Mouse (Mus musculus) brain, embryonic 14.5 days (tissue): Measurements from ENCODE around the gene 1500011B03Rik. TPM values are rescaled to one million over a fixed set of nuclear protein-coding genes. Genes with fewer than 3 reads are reported as not detected.
A peak's percentile ranks its signal among the peaks of the same experiment; 100 is the strongest.

ENCODE experiments used
- DNase-seq: peaks from one replicate; pipeline ENCODE4 v3.0.0-alpha.2; 2011; ENCODE audit warnings: low read depth
- CTCF ChIP-seq: fragments of 200-500 bp; IDR thresholded peaks from 2 replicates; pipeline ENCODE4 v1.5.1; 2012; ENCODE audit warnings: inconsistent platforms, mild to moderate bottlenecking, moderate library complexity, borderline replicate concordance; ENCODE audit not compliant: insufficient read depth, insufficient read length; ENCODE audit errors: extremely low read depth
- POLR2A ChIP-seq: fragments of 200-500 bp; IDR thresholded peaks from 2 replicates; pipeline ENCODE4 v1.6.1; 2012; ENCODE audit warnings: mild to moderate bottlenecking, inconsistent platforms, borderline replicate concordance; ENCODE audit not compliant: poor library complexity, insufficient read depth, insufficient read length, severe bottlenecking; ENCODE audit errors: extremely low read depth
- polyA plus RNA-seq: library from polyadenylated mRNA; depleted of rRNA; stranded (reverse); fragments of >200 nt; gene quantifications from 2 replicates; pipeline ENCODE4 v1.2.3, GENCODE M21; 2012

The 1500011B03Rik gene
- polyA plus RNA-seq, 1 experiment = 204 TPM

DNA sequence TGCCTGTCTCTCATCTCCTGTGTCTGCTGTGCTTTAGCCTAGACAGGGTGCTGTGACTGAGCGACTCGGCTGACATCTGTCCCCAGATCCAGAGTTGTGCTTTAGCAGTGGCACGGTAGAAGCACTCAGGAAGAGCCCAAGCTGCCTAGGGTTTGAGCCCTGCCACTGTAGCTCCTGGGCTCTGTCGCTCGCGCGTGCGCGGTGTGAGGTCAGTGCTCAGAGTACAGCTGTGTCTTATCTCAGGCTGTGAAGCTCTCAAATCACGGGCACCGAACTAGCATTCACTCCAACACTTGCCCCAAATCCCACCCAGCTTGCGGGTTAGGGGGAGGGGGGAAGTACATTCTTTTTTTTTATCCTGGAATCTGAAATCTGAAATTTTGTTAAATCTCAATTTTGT, 13.6 kb upstream of the 1500011B03Rik start:
- no peak for DNase-seq
- TF ChIP-seq CTCF (no peak), POLR2A (no peak)

DNA sequence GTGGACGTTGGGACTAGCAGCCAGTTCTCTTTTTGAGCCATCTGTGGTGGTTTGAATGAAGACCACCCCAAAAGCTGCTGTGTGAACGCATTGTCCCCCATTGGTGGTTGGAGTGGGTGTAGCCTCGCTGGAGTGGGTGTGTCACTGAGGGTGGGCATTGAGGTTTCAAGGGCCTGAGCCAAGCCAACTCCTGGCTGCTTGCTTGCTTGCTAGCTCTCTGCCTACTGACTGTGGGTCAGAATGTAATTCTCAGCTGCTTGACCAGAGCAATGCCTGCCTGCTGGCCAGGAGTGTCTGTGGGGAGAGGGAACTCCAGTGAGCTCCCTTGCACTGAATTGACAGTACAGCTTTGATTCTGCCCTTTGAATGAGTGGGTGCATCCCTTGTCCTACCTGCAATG, 6.5 kb upstream of the 1500011B03Rik start:
- DNase-seq = no peak
- TF ChIP-seq CTCF = no peak
- no peak for TF ChIP-seq POLR2A

DNA sequence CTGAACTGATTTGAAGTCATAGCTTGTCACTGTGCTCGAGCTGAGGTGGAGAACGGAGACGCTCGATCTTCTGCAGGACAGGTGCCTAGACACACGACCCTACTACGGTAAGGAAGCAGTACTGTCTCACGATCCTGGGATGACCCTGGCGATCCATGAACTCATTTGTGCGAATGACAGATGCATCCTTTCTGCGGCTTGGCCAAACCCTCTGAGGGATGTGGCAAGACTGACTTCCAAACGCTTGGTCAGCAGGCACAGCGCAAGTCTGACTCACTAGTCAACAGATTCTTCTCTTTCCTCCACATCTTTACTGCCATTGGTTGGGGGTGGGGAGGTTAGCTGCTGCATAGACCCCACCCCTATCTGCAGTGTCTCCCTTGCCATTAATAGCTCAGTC, 4.2 kb upstream of the 1500011B03Rik start:
- TF ChIP-seq POLR2A (no peak), CTCF (no peak)

DNA sequence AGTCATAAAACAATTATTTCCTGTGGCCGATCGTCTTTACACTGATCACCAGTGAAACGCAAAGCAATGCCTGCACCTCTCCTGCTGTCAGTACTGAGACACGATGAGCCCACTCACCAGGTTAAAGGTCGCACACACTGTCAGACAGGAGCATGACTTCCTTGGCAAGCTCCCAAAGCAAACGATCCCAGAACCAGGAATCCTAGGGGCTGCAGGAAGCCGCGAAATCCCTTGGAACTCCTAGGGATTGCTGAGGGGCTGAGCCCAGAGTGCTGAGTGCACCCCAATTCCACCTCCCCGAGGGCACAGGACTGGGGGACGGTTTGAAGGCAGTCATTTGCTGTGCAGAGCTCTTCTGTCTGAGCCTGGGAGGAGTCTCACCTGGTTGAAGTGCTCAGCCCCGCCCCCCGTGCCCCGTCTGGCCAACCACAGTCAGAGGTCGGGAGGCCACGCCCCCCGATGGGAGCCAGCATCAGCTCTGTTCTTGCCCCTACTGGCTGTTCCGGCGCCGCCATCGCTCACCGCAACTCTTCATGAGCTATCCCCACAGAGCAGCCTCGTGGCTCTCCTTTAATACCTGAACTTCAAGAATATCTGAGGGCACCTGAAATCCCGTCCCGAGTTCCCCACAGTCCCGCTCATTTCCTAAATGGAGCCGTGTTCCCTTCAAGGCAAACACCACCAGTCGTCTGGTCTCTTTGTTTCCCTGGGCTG, 2.9 kb upstream of the 1500011B03Rik start:
- peak; percentile 22; the same call in 1 of the 2 replicates for TF ChIP-seq POLR2A
- TF ChIP-seq CTCF = peak; percentile 17; the same call in 1 of the 2 replicates
- DNase-seq = peak; percentile 95

More for the DNA sequence above, 4.2 kb upstream of the 1500011B03Rik start:
- no peak for DNase-seq

DNA sequence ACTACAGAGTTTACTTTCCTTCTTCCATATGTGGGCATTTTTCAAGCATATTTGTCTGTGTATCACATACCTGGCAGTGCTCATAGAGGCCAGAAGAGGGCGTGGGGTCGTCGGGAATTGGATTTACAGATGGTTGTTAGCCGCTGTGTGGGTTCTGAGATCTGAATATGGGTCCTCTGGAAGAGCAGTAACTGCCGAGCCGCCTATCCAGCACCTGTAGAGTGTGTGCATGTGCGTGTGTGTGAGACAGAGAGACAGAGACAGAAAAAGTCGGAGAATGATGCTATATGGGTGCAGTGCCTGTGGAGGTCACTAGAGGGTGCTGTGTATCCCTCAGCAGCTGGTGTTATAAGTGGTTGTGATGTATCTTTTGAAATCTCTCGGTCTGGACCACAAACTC, 929 bp upstream of the 1500011B03Rik start:
- peak; percentile 65; the same call in 1 of the 2 replicates for TF ChIP-seq CTCF
- no peak for TF ChIP-seq POLR2A
- DNase-seq = peak; percentile 68

DNA sequence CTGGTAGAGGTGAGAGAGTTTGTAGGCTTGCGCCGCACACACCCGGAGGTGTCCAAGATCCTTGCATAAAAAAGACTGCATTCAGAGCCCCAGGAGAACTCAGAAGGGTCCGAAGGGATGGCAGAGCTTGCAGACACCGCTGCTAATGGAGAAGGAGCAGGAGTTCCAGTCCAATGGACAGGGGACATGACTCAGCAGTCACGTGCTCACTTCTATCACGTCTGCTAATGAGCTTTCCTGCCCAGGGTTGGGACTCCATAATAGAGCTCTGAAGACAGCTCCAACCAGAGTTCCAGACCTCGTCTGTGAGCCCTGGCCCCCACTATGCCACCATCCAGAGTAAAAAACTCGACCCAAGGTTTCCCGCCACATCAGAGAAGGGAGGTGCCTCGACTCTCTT, 5.1 kb downstream of the 1500011B03Rik start:
- DNase-seq = no peak
- TF ChIP-seq POLR2A (no peak), CTCF (no peak)

DNA sequence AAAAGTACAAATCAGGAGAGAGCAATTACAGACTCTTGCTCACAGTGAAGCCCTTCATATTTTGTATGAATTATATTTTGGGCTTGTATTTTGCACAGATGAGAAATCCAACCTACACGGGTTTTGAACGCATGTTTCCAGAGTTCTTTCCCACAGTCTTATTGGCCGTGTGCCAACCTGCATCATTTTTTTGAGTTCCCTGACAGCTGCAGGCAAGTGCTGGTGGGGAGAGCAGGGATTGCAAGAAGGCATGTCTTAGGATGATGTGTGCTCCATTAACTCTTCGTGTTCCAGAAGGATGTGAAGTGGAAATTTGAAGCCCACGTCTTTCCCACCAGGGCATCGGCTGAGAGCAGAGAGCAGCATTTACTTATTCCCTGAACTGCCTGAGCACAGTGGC, 6.7 kb downstream of the 1500011B03Rik start:
- DNase-seq = peak; percentile 22
- TF ChIP-seq POLR2A (no peak), CTCF (no peak)

DNA sequence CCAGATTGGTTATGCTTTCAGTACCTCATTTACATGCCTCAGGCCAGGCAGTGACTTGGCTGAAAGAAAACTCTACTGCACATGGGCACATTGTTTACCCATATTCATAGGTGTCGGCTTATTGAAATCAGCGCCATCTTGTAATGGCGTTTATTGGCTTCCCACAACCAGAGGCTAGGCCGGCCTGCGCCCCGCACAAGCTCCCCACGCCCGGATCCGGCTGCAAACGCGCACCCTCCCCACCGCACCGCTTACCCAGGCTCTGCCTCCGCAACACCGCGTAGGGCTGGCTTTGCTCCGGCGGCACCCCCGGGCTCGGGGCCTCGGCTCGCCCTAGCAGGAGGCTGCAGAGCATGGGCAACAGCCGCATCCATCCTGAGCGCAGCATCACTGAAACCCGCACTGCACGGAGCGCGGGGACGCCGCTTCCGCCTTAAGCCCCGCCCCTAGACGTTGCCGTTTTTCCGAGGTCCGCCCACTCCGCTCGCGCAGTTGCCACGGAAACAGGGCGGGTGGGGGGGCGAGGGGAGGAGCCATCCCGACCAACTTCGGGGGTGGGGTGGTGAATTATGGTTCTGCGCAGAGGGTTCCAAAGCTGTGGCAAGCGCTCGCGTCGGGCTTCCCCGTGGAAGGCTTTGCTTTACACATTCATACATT, 9.6 kb downstream of the 1500011B03Rik start:
- TF ChIP-seq CTCF = no peak
- peak; percentile 90 for TF ChIP-seq POLR2A
- peak; percentile 97 for DNase-seq

DNA sequence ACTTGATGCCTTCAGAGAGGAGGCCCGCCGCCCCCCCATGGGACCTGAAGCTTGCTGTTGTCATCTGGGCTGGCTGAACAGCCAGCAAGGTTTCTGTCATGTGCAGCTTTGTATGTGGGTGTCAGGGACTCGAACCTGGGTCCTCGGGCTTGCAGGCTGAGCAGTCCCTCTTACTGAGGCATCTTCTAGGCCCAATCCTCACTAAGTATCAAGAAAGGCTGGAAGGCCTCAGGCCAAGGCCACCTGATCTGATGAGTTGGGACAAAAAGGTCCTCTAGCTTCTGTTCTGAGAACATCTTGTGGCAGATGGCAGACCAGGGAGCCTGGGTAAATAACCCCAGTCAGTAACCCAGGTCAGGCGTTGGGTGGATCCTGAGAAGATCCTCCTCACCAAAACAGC, 13.4 kb downstream of the 1500011B03Rik start:
- TF ChIP-seq CTCF = no peak
- TF ChIP-seq POLR2A = no peak
- no peak for DNase-seq

DNA sequence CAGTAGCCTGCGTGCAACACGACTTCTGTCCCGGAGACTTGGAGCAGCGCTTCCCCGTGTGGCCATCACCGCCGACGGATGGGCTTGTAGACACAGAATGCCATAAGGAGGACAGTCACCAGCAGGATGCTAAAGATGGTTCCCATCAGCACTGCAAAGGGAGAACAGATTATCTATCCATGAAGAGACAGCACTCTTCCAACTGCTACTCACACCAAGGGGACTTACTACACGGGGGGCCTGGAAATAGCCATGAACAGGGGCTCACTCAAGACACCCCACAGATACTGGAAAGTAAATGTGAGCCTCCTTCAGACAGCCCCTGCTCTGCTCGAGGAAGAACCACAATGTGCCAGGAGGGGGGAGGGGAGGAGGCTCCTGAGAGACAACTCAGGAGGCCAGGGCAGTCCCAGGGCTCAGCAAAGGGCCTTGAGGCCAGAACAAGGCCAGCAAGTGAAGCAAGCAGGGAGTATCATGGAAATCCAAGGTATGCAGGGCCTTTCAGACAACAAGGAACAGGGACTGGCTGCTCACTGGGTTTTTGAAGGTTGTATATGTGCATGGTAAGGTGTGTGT, 14.0 kb downstream of the 1500011B03Rik start:
- no peak for TF ChIP-seq POLR2A
- no peak for TF ChIP-seq CTCF

DNA sequence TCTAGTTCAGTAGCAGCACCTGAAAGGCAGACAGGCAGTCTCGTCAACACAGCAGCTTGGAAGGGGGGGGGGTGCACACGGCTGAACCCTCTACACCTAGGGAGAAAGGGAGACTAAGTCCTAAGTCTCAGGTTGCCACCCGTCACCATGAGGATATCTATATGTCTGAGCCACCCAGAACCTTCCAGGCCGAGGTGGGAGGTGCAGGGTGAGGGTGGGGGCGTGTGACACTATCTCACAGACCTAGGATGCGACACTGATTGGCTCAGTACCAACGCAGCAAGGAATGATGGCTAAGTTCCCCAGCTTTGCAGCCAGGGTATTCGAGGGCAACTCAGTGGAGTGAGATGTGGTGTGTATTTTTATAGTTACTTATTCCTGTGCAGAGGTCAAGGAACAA, 14.9 kb downstream of the 1500011B03Rik start:
- DNase-seq = no peak
- no peak for TF ChIP-seq POLR2A
- TF ChIP-seq CTCF = no peak

More for the DNA sequence above, 14.0 kb downstream of the 1500011B03Rik start:
- no peak for DNase-seq

DNA sequence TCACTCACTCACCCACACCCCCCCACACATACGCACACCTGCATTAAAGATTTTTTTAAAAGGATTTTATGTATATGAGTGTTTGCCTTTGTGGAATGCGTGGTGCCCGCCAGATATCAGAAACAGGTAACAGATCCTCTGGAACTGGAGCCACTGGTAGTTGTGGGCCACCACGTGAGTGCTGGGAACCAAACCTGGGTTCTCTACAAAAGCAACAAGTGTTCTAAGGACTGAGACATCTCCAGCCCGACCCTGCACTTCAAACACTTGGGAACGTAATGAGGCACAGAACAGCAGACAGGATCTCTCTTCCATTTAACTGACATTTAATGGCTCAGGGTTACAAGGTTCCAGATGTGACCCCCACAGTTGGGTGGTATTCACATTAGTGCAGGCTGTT, 15.4 kb downstream of the 1500011B03Rik start:
- no peak for TF ChIP-seq CTCF
- no peak for TF ChIP-seq POLR2A
- no peak for DNase-seq

DNA sequence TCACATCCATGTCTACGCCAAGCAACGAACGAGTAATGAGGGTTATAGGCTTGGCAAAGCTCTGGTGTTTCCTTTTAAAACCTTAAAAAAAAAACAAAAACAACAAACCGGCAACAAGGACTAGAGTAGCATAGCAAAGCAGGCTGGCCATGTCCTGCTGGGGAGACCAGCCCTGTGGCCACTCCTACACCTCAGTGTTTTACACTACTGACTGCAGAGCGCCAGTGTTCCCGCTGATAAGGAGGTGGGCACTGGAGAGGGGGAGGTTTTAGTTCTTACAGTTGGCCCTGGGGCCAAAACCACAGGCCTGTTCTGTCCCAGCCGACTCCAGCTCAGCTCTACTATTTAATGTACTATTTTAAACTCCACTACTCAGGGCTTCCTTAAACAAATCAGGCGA, 15.8 kb downstream of the 1500011B03Rik start:
- peak; percentile 32 for DNase-seq
- no peak for TF ChIP-seq POLR2A
- no peak for TF ChIP-seq CTCF
